Mouse (Mus musculus): ENCODE measurements at regions not wholly inside any gene's neighbourhood (a gene's known extent, or its start where the extent isn't known, plus 50 kb on each side); places are given as distances from the start of the nearest gene placed in this dataset.

GRCm38 (mm10) chr6:50059917-50060316 lies 50.1 kb upstream of the Mpp6 start:
- H3K36me3 ChIP-seq (ENCODE audit: control insufficient read depth, insufficient read depth): no peaks in the 10 kb centered on the region
- no peaks in the 10 kb centered on the region for H3K27me3 ChIP-seq (ENCODE audit: control insufficient read depth, insufficient read depth, low read length)
- ATAC-seq (replicated peaks; ENCODE audit: extremely low read depth, insufficient read depth, low FRiP score): no peak
- 84% methylated on average over 3 of the region's 3 CpGs for WGBS
- H3K27ac ChIP-seq (ENCODE audit: low read length): no peak overlapping the region
- H3K9me3 ChIP-seq (replicated peaks; ENCODE audit: control insufficient read depth, low read length): no peaks in the 10 kb centered on the region
- H3K9ac ChIP-seq (ENCODE audit: low read length): no peak overlapping the region
- no peak overlapping the region for H3K4me3 ChIP-seq (ENCODE audit: low read length)
- no peaks in the 10 kb centered on the region for H3K4me1 ChIP-seq (ENCODE audit: control insufficient read depth, insufficient read depth, low read length)
- H3K4me2 ChIP-seq (ENCODE audit: low read depth, low read length): no peak overlapping the region

Measured in heart, embryonic 16.5 days (tissue).